In genomic region chr2:171747162-171747561, GRCm38 (mm10) we compare ENCODE assay signal across 21 mouse cellular contexts.
A peak's percentile ranks its signal among the peaks of the same experiment; 100 is the strongest.
DNase-seq lines count a peak whose midpoint lies in the region; ATAC-seq lines count a peak whose summit lies in the region.
"Had no signal": no experiment of that assay in that cellular context is flagged by ENCODE, and none has a peak within 500 bp of the region (broad histone marks: within the 10 kb centered on the region; RNA-seq: fewer than 3 reads in every experiment).

No protein-coding gene starts in this region.

- H3K9me3 ChIP-seq in midbrain, embryonic 11.5 days (ENCODE audit: control insufficient read depth, low read length), result no peaks in the 10 kb centered on the region
- H3K9me3 ChIP-seq in midbrain, embryonic 10.5 days (replicated peaks), result 0 out of 2 replicates have a peak, but pooled peaks cover 3% of the 10 kb centered on the region
- H3K9me3 ChIP-seq: embryonic facial prominence, embryonic 15.5 days; hindbrain, embryonic 15.5 days; intestine, embryonic 15.5 days; stomach, embryonic 15.5 days had no signal

- no peak overlapping the region for H3K27ac ChIP-seq in midbrain, embryonic 11.5 days (ENCODE audit: low read depth, low read length)
- no peak overlapping the region for H3K27ac ChIP-seq in midbrain, embryonic 10.5 days (replicated peaks)
- H3K27ac ChIP-seq: embryonic facial prominence, embryonic 15.5 days; hindbrain, embryonic 15.5 days; intestine, embryonic 15.5 days; limb, embryonic 13.5 days; liver, embryonic 13.5 days; stomach, embryonic 15.5 days had no signal

- no peak overlapping the region for H3K9ac ChIP-seq in midbrain, embryonic 11.5 days (ENCODE audit: low read length)
- H3K9ac ChIP-seq: embryonic facial prominence, embryonic 15.5 days; hindbrain, embryonic 15.5 days; intestine, embryonic 15.5 days; limb, embryonic 13.5 days; liver, embryonic 13.5 days; stomach, embryonic 15.5 days had no signal

- ATAC-seq in midbrain, embryonic 11.5 days (ENCODE audit: low FRiP score), result no peak
- ATAC-seq in CD4-positive, CD25-positive, alpha-beta regulatory T cell, adult 4 months, result no peak
- ATAC-seq: forebrain, embryonic 16.5 days; intestine, embryonic 15.5 days; Patski had no signal

- DNase-seq in heart, adult 11 months, result peak; percentile 55
- DNase-seq in heart, postnatal 36 days, result no peak
- peak; percentile 71 for DNase-seq in midbrain, embryonic 11.5 days (ENCODE audit: low spot score, missing footprints)
- DNase-seq in midbrain, embryonic 10.5 days (ENCODE audit: low spot score), result no peak
- DNase-seq in gastrocnemius, postnatal 10 days, result peak; percentile 28
- no peak for DNase-seq in layer of hippocampus, adult 18-20 months (ENCODE audit: low spot score in 2 of 2)
- DNase-seq: cerebellum, adult 9-11 months; liver, embryonic 13.5 days; lung, postnatal 4 days; right cerebral cortex, postnatal 25 days; thymus, adult 18-20 months; thymus, postnatal 4 days had no signal

- H3K36me3 ChIP-seq in midbrain, embryonic 11.5 days (ENCODE audit: control insufficient read depth, insufficient read depth, low read length), result no peaks in the 10 kb centered on the region
- H3K36me3 ChIP-seq in midbrain, embryonic 10.5 days, result no peaks in the 10 kb centered on the region
- H3K36me3 ChIP-seq: embryonic facial prominence, embryonic 15.5 days; hindbrain, embryonic 15.5 days; intestine, embryonic 15.5 days; limb, embryonic 13.5 days; liver, embryonic 13.5 days; stomach, embryonic 15.5 days had no signal

- no peak overlapping the region for H3K4me3 ChIP-seq in midbrain, embryonic 11.5 days (ENCODE audit: low read depth, low read length)
- H3K4me3 ChIP-seq in midbrain, embryonic 10.5 days, result no peak overlapping the region
- H3K4me3 ChIP-seq: embryonic facial prominence, embryonic 15.5 days; hindbrain, embryonic 15.5 days; intestine, embryonic 15.5 days; limb, embryonic 13.5 days; liver, embryonic 13.5 days; stomach, embryonic 15.5 days had no signal

- WGBS in midbrain, embryonic 11.5 days, result 14% methylated on average over 1 of the region's 1 CpGs
- 13% methylated on average over 1 of the region's 1 CpGs for WGBS in midbrain, embryonic 10.5 days

- H3K4me1 ChIP-seq in midbrain, embryonic 11.5 days (ENCODE audit: control insufficient read depth, insufficient read depth, low read length), result no peaks in the 10 kb centered on the region
- H3K4me1 ChIP-seq in midbrain, embryonic 10.5 days, result peaks cover 3% of the 10 kb centered on the region; the same call in 1 of the 2 replicates
- H3K4me1 ChIP-seq: embryonic facial prominence, embryonic 15.5 days; hindbrain, embryonic 15.5 days; liver, embryonic 13.5 days; stomach, embryonic 15.5 days had no signal

- intact Hi-C loops in heart, postnatal 36 days (cut with DNase I), result no loop called here

- no peaks in the 10 kb centered on the region for H3K27me3 ChIP-seq in midbrain, embryonic 11.5 days (ENCODE audit: control insufficient read depth, insufficient read depth, low read length)
- no peaks in the 10 kb centered on the region for H3K27me3 ChIP-seq in midbrain, embryonic 10.5 days (ENCODE audit: low read depth, poor library complexity, severe bottlenecking)
- H3K27me3 ChIP-seq: embryonic facial prominence, embryonic 15.5 days; hindbrain, embryonic 15.5 days; intestine, embryonic 15.5 days; limb, embryonic 13.5 days; liver, embryonic 13.5 days; Patski; stomach, embryonic 15.5 days had no signal

- no peak overlapping the region for H3K4me2 ChIP-seq in midbrain, embryonic 11.5 days
- H3K4me2 ChIP-seq: embryonic facial prominence, embryonic 15.5 days; heart, embryonic 11.5 days; hindbrain, embryonic 15.5 days; intestine, embryonic 15.5 days; limb, embryonic 13.5 days; liver, embryonic 13.5 days; stomach, embryonic 15.5 days had no signal

Comparison
In these comparisons a context has a peak if more than half of its experiments do, and no peak if none do; other contexts are left out.
1. DNase-seq: peak in heart, adult 11 months (single experiment), midbrain, embryonic 11.5 days (single experiment) and gastrocnemius, postnatal 10 days (single experiment); none in heart, postnatal 36 days (0 of 2), midbrain, embryonic 10.5 days (single experiment) and layer of hippocampus, adult 18-20 months (0 of 2).